Mouse (Mus musculus): ENCODE measurements around the gene Pus10. TPM values are rescaled to one million over a fixed set of nuclear protein-coding genes. Genes with fewer than 3 reads are reported as not detected.
"Not testable (repeated sequence)": the region's sequence is repeated elsewhere in the genome, so short reads cannot be mapped to it uniquely, and the experiment has no call there.

Pus10 gene
- total RNA-seq, 1 experiment from 2014 or later = 23.3 TPM

- DNase-seq = no peak
These were observed 97.2 kb downstream of the Pus10 start for GRCm38 (mm10) chr11:23762635-23763034.

- DNase-seq = not testable (repeated sequence)
These were observed 101.9 kb downstream of the Pus10 start for GRCm38 (mm10) chr11:23767369-23767768.

GRCm38 (mm10) chr11:23767928-23768327, 102.5 kb downstream of the Pus10 start:
- no peak for DNase-seq

- no peak for DNase-seq
These were observed 103.6 kb downstream of the Pus10 start for GRCm38 (mm10) chr11:23769033-23769432.

GRCm38 (mm10) chr11:23769686-23770509, 104.4 kb downstream of the Pus10 start:
- peak; percentile 32 for DNase-seq

GRCm38 (mm10) chr11:23770510-23770759, 105.0 kb downstream of the Pus10 start:
- DNase-seq = no peak

GRCm38 (mm10) chr11:23770760-23771506, 105.5 kb downstream of the Pus10 start, which contains the start of gene Rel:
Gene Rel, minus strand, starts transcription at chr11:23770970.
- DNase-seq = peak; percentile 91

- DNase-seq = no peak
These were observed 106.1 kb downstream of the Pus10 start for GRCm38 (mm10) chr11:23771507-23772097.

GRCm38 (mm10) chr11:23772471-23772870, 107.0 kb downstream of the Pus10 start:
- DNase-seq = no peak

GRCm38 (mm10) chr11:23778787-23779201, 113.3 kb downstream of the Pus10 start:
- no peak for DNase-seq

GRCm38 (mm10) chr11:23782038-23782437, 116.6 kb downstream of the Pus10 start:
- DNase-seq = no peak

Other genes with a start within 250 kb of the Pus10 start
- gene Ahsa2, start 167.6 kb upstream of the Pus10 start, total RNA-seq (2021) = 48.7 and 104 TPM in 2 replicates
- gene 1700093K21Rik, start 144.5 kb upstream of the Pus10 start, total RNA-seq (2021) = not detected in 2 replicates
- gene 0610010F05Rik, start 32.0 kb upstream of the Pus10 start, total RNA-seq (2021) = 14.1 and 16.8 TPM in 2 replicates
- 73.2 and 92.9 TPM in 2 replicates for gene Pex13, start 285 bp downstream of the Pus10 start, total RNA-seq (2021)
- 8.2 and 8.7 TPM in 2 replicates for gene Rel, start 105.3 kb downstream of the Pus10 start, total RNA-seq (2021)
- 12.8 and 14.7 TPM in 2 replicates for gene Papolg, start 229.6 kb downstream of the Pus10 start, total RNA-seq (2021)

Measured in adrenal gland, postnatal 25 days (tissue).